Mouse (Mus musculus) midbrain, embryonic 12.5 days (tissue): ENCODE results near the gene Vmn1r94. TPM values are rescaled to one million over a fixed set of nuclear protein-coding genes. Genes with fewer than 3 reads are reported as not detected.
"Not testable (repeated sequence)": the region's sequence is repeated elsewhere in the genome, so short reads cannot be mapped to it uniquely, and the experiment has no call there.

Experiments
- ATAC-seq: fragments of 200-750 bp; cut with Nextera tagmentation; 2 replicates; pipeline ENCODE4 v1.8.0; 2017; ENCODE audit warnings: low read depth, moderate TSS enrichment, moderate library complexity; ENCODE audit not compliant: low FRiP score
- H3K27ac ChIP-seq: fragments of 300-500 bp; sonication (generic); replicated peaks from 2 replicates; pipeline ENCODE4 v1.5.1; 2016; ENCODE audit warnings: mild to moderate bottlenecking
- H3K27me3 ChIP-seq: fragments of 300-500 bp; sonication (generic); 2 replicates; pipeline ENCODE4 v1.6.1; 2016; ENCODE audit warnings: mild to moderate bottlenecking
- H3K36me3 ChIP-seq: fragments of 300-500 bp; sonication (generic); 2 replicates; pipeline ENCODE4 v1.6.1; 2016
- H3K4me1 ChIP-seq: fragments of 300-500 bp; sonication (generic); 2 replicates; pipeline ENCODE4 v1.6.1; 2016
- H3K4me2 ChIP-seq: fragments of 300-500 bp; sonication (generic); replicated peaks from 2 replicates; pipeline ENCODE4 v1.6.1; 2016; ENCODE audit warnings: mild to moderate bottlenecking, moderate library complexity
- H3K4me3 ChIP-seq: fragments of 300-500 bp; sonication (generic); 2 replicates; pipeline ENCODE4 v1.5.1; 2016; ENCODE audit warnings: mild to moderate bottlenecking
- H3K9ac ChIP-seq: fragments of 300-500 bp; sonication (generic); replicated peaks from 2 replicates; pipeline ENCODE4 v1.6.1; 2016; ENCODE audit warnings: mild to moderate bottlenecking, moderate library complexity
- H3K9me3 ChIP-seq: fragments of 300-500 bp; sonication (generic); 2 replicates; pipeline ENCODE4 v1.6.1; 2016; ENCODE audit warnings: mild to moderate bottlenecking
- WGBS: fragments of 180-500 bp; shearing (Covaris S2); methylation state at CpG from one replicate; pipeline ENCODE4 v1.1.7; 2016; 5-methylcytosine and 5-hydroxymethylcytosine counted together
- polyA plus RNA-seq: library from polyadenylated mRNA; unstranded; fragments of >200 nt; fragmentation: Nextera tagmentation; extraction: Ambion mirVana; gene quantifications from 2 replicates; pipeline ENCODE4 v1.2.1, GENCODE M21; 2016

Gene Vmn1r94
- polyA plus RNA-seq, result not detected in 2 replicates

DNA sequence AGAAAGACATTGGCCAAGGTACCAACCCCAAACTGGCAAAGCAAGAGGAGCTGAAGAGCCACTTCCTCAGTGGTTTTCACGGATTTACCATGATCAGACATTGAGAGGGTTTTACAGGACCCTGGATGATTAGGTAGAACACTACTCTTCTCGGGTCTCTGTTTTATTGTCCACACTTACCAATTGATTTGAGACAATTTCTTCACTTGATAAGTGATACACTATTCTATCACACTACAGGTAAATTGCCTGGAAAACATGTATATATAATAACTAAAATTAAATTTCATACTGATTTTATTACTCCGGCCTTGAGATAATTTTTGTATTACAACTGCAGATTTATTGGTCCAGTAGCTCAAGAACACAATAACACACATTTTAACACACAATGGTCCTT lies at the start of gene Vmn1r94:
Gene Vmn1r94, minus strand, starts transcription at position 101 of the 400 bp plus-strand sequence.
- H3K36me3 ChIP-seq, H3K9ac ChIP-seq, H3K4me3 ChIP-seq, H3K27ac ChIP-seq, H3K4me2 ChIP-seq, ATAC-seq, H3K9me3 ChIP-seq, H3K27me3 ChIP-seq, H3K4me1 ChIP-seq: not testable (repeated sequence)
- no CpG with 5 or more reads among the region's 3 CpGs for WGBS

DNA sequence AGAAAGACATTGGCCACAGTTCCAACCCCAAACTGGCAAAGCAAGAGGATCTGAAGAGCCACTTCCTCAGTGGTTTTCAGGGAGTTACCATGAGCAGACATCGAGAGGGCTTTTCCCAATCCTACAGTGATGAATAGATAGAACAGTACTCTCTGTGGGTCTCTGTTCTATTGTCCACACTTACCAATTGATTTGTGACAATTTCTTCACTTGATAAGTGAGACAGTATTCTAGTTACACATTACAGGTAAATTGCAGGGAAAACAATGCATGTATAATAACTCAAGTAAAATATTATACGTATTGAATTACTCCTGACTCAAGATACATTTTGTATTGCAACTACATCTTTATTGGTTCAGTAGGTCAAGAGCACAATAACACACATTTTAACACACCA lies 37.3 kb upstream of the Vmn1r94 start, which contains the start of gene Gm6164:
Gene Gm6164, minus strand, starts transcription at position 101 of the 400 bp plus-strand sequence.
- not testable (repeated sequence) for H3K27ac ChIP-seq, H3K9me3 ChIP-seq, H3K36me3 ChIP-seq, H3K4me2 ChIP-seq, H3K27me3 ChIP-seq, H3K4me1 ChIP-seq, H3K9ac ChIP-seq, H3K4me3 ChIP-seq, ATAC-seq
- WGBS, result no CpG with 5 or more reads among the region's 2 CpGs

DNA sequence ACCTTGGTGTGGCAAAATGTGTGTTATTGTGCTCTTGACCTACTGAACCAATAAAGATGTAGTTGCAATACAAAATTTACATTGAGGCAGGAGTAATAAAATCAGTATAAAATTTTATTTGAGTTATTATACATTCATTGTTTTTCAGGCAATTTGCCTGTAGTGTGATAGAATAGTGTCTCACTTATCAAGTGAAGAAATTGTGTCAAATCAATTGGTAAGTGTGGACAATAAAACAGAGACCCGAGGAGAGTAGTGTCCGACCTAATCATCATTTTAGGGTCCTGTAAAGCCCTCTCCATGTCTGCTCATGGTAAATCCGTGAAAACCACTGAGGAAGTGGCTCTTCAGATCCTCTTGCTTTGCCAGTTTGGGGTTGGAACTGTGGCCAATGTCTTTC lies 25.2 kb upstream of the Vmn1r94 start, which contains the start of gene Vmn1r95:
Gene Vmn1r95, plus strand, starts transcription at position 301 of the 400 bp plus-strand sequence.
- not testable (repeated sequence) for H3K9ac ChIP-seq, H3K27me3 ChIP-seq, ATAC-seq, H3K4me3 ChIP-seq, H3K27ac ChIP-seq, H3K36me3 ChIP-seq, H3K4me2 ChIP-seq, H3K4me1 ChIP-seq, H3K9me3 ChIP-seq
- WGBS, result no CpG with 5 or more reads among the region's 3 CpGs

DNA sequence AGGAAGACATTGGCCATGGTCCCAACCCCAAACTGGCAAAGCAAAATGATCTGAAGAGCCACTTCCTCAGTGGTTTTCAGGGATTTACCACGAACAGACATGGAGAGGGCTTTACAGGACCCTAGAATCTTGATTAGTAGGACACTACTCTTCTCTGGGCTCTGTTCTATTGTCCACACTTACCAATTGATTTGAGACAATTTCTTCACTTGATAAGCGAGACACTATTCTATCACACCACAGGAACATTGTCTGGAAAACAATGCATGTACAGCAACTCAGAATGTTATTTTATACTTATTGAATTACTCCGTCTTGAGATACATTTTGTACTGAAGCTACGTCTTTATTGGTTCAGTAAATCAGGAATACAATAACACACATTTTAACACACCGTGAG lies 29.2 kb downstream of the Vmn1r94 start, which contains the start of gene Vmn1r93:
Gene Vmn1r93, minus strand, starts transcription at position 101 of the 400 bp plus-strand sequence.
- H3K36me3 ChIP-seq, H3K9ac ChIP-seq, H3K9me3 ChIP-seq, ATAC-seq, H3K4me2 ChIP-seq, H3K4me3 ChIP-seq, H3K27me3 ChIP-seq, H3K4me1 ChIP-seq, H3K27ac ChIP-seq: not testable (repeated sequence)
- no CpG with 5 or more reads among the region's 5 CpGs for WGBS

DNA sequence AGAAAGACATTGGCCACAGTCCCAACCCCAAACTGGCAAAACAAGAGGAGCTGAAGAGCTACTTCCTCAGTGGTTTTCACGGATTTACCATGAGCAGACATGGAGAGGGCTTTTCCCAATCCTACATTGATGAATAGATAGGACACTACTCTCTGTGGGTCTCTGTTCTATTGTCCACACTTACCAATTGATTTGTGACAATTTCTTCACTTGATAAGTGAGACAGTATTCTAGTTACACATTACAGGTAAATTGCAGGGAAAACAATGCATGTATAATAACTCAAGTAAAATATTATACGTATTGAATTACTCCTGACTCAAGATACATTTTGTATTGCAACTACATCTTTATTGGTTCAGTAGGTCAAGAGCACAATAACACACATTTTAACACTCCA lies 45.7 kb downstream of the Vmn1r94 start, which contains the start of gene Gm16442:
Gene Gm16442, minus strand, starts transcription at position 101 of the 400 bp plus-strand sequence.
- not testable (repeated sequence) for H3K4me3 ChIP-seq, H3K9me3 ChIP-seq, H3K9ac ChIP-seq, ATAC-seq, H3K4me1 ChIP-seq, H3K27ac ChIP-seq, H3K36me3 ChIP-seq, H3K27me3 ChIP-seq, H3K4me2 ChIP-seq
- no CpG with 5 or more reads among the region's 2 CpGs for WGBS

Other genes starting within 250 kb of the Vmn1r94 start
- 3.4 and 3.7 TPM in 2 replicates for gene Pvr, start 247.2 kb downstream of the Vmn1r94 start, polyA plus RNA-seq
- gene Igsf23, start 217.6 kb downstream of the Vmn1r94 start, polyA plus RNA-seq, result not detected in 2 replicates
- not detected in 2 replicates for gene Ceacam20, start 203.0 kb downstream of the Vmn1r94 start, polyA plus RNA-seq
- not detected in 2 replicates for gene Nlrp9b, start 176.9 kb downstream of the Vmn1r94 start, polyA plus RNA-seq
- not detected in 2 replicates for gene Vmn1r91, start 68.7 kb downstream of the Vmn1r94 start, polyA plus RNA-seq
- gene Gm16442, start 45.8 kb downstream of the Vmn1r94 start, polyA plus RNA-seq, result not detected in 2 replicates
- not detected in 2 replicates for gene Vmn1r93, start 29.3 kb downstream of the Vmn1r94 start, polyA plus RNA-seq
- gene Vmn1r95, start 25.3 kb upstream of the Vmn1r94 start, polyA plus RNA-seq, result not detected in 2 replicates
- gene Gm6164, start 37.2 kb upstream of the Vmn1r94 start, polyA plus RNA-seq, result not detected in 2 replicates
- gene Gm4498, start 65.5 kb upstream of the Vmn1r94 start, polyA plus RNA-seq, result not detected in 2 replicates
- not detected in 2 replicates for gene Gm5890, start 94.5 kb upstream of the Vmn1r94 start, polyA plus RNA-seq
- not detected in 2 replicates for gene Gm4133, start 165.7 kb upstream of the Vmn1r94 start, polyA plus RNA-seq
- not detected in 2 replicates for gene Gm5728, start 207.0 kb upstream of the Vmn1r94 start, polyA plus RNA-seq
- gene Vmn1r100, start 249.6 kb upstream of the Vmn1r94 start, polyA plus RNA-seq, result not detected in 2 replicates